In genomic region chr4:86233197-86233596, GRCm38 (mm10) we compare ENCODE assay signal across 24 mouse cellular contexts.
DNase-seq lines count a peak whose midpoint lies in the region; ATAC-seq lines count a peak whose summit lies in the region.
"Had no signal": no experiment of that assay in that cellular context is flagged by ENCODE, and none has a peak within 500 bp of the region (broad histone marks: within the 10 kb centered on the region; RNA-seq: fewer than 3 reads in every experiment).

No protein-coding gene starts in this region.

- H3K27ac ChIP-seq in forebrain, embryonic 14.5 days (ENCODE audit: low read depth, low read length) = no peak overlapping the region
- no peak overlapping the region for H3K27ac ChIP-seq in forebrain, embryonic 15.5 days (replicated peaks)
- H3K27ac ChIP-seq in heart, embryonic 12.5 days (ENCODE audit: poor library complexity, severe bottlenecking) = no peak overlapping the region
- H3K27ac ChIP-seq in embryonic facial prominence, embryonic 10.5 days (replicated peaks) = no peak overlapping the region
- H3K27ac ChIP-seq: forebrain, embryonic 10.5 days; forebrain, embryonic 13.5 days; gastrocnemius, adult 2 months; heart, embryonic 10.5 days; hindbrain, embryonic 10.5 days; hindbrain, embryonic 13.5 days had no signal

- no peak overlapping the region for H3K4me3 ChIP-seq in forebrain, embryonic 14.5 days (ENCODE audit: low read depth, low read length)
- no peak overlapping the region for H3K4me3 ChIP-seq in forebrain, embryonic 15.5 days
- no peak overlapping the region for H3K4me3 ChIP-seq in heart, embryonic 12.5 days
- no peak overlapping the region for H3K4me3 ChIP-seq in embryonic facial prominence, embryonic 10.5 days
- H3K4me3 ChIP-seq: forebrain, embryonic 10.5 days; forebrain, embryonic 13.5 days; gastrocnemius, adult 2 months; heart, embryonic 10.5 days; hindbrain, embryonic 10.5 days; hindbrain, embryonic 13.5 days had no signal

- H3K4me2 ChIP-seq in forebrain, embryonic 14.5 days (ENCODE audit: low read length) = no peak overlapping the region
- H3K4me2 ChIP-seq in forebrain, embryonic 15.5 days (replicated peaks) = no peak overlapping the region
- H3K4me2 ChIP-seq in heart, embryonic 12.5 days = no peak overlapping the region
- H3K4me2 ChIP-seq: forebrain, embryonic 13.5 days; hindbrain, embryonic 13.5 days had no signal

- no peaks in the 10 kb centered on the region for H3K27me3 ChIP-seq in forebrain, embryonic 14.5 days (replicated peaks; ENCODE audit: control insufficient read depth, insufficient read depth, low read length)
- H3K27me3 ChIP-seq in forebrain, embryonic 15.5 days = no peaks in the 10 kb centered on the region
- no peaks in the 10 kb centered on the region for H3K27me3 ChIP-seq in heart, embryonic 12.5 days (replicated peaks)
- no peaks in the 10 kb centered on the region for H3K27me3 ChIP-seq in embryonic facial prominence, embryonic 10.5 days (replicated peaks; ENCODE audit: low read depth, poor library complexity, severe bottlenecking)
- H3K27me3 ChIP-seq: forebrain, embryonic 13.5 days; hindbrain, embryonic 13.5 days; Patski had no signal

- 55% methylated on average over 3 of the region's 3 CpGs for WGBS in forebrain, embryonic 14.5 days
- 66% methylated on average over 3 of the region's 3 CpGs for WGBS in forebrain, embryonic 15.5 days
- WGBS in heart, embryonic 12.5 days = 72% methylated on average over 3 of the region's 3 CpGs
- 89% methylated on average over 3 of the region's 3 CpGs for WGBS in embryonic facial prominence, embryonic 10.5 days

- H3K9me3 ChIP-seq in forebrain, embryonic 14.5 days (replicated peaks; ENCODE audit: control insufficient read depth, low read length) = no peaks in the 10 kb centered on the region
- H3K9me3 ChIP-seq in forebrain, embryonic 15.5 days = no peaks in the 10 kb centered on the region
- H3K9me3 ChIP-seq in heart, embryonic 12.5 days (replicated peaks) = 0 out of 2 replicates have a peak, but pooled peaks cover 4% of the 10 kb centered on the region
- no peaks in the 10 kb centered on the region for H3K9me3 ChIP-seq in embryonic facial prominence, embryonic 10.5 days
- H3K9me3 ChIP-seq: forebrain, embryonic 10.5 days; forebrain, embryonic 13.5 days; heart, embryonic 10.5 days; hindbrain, embryonic 10.5 days; hindbrain, embryonic 13.5 days had no signal

- peak; percentile 9 for DNase-seq in forebrain, embryonic 14.5 days (ENCODE audit: low spot score)
- DNase-seq in heart, adult 8-10 months (ENCODE audit: low spot score) = peak; percentile 3
- DNase-seq in right cerebral cortex, adult 2 months (ENCODE audit: low spot score in 2 of 2) = peak; percentile 6 to 8
- no peak for DNase-seq in right cerebral cortex, postnatal 25 days
- no peak for DNase-seq in embryonic facial prominence, embryonic 10.5 days (ENCODE audit: low spot score)
- DNase-seq: adrenal gland, postnatal 10 days; cerebellum, adult 11-12 months; cerebellum, adult 8-10 months; cerebellum, postnatal 10 days; cerebellum, postnatal 36 days; embryo, embryonic 11 days; gastrocnemius, adult 2 months; gastrocnemius, postnatal 14 days had no signal

- H3K4me1 ChIP-seq in forebrain, embryonic 14.5 days (ENCODE audit: control insufficient read depth, insufficient read depth, low read length) = no peaks in the 10 kb centered on the region
- H3K4me1 ChIP-seq in forebrain, embryonic 15.5 days = no peaks in the 10 kb centered on the region
- H3K4me1 ChIP-seq in heart, embryonic 12.5 days (replicated peaks) = no peaks in the 10 kb centered on the region
- H3K4me1 ChIP-seq in embryonic facial prominence, embryonic 10.5 days = no peaks in the 10 kb centered on the region
- H3K4me1 ChIP-seq: forebrain, embryonic 10.5 days; heart, embryonic 10.5 days; hindbrain, embryonic 10.5 days; hindbrain, embryonic 13.5 days had no signal

- no peaks in the 10 kb centered on the region for H3K36me3 ChIP-seq in forebrain, embryonic 14.5 days (ENCODE audit: control insufficient read depth, insufficient read depth, low read length)
- H3K36me3 ChIP-seq in forebrain, embryonic 15.5 days = no peaks in the 10 kb centered on the region
- no peaks in the 10 kb centered on the region for H3K36me3 ChIP-seq in heart, embryonic 12.5 days
- H3K36me3 ChIP-seq in embryonic facial prominence, embryonic 10.5 days (replicated peaks) = no peaks in the 10 kb centered on the region
- H3K36me3 ChIP-seq: forebrain, embryonic 10.5 days; heart, embryonic 10.5 days; hindbrain, embryonic 10.5 days; hindbrain, embryonic 13.5 days had no signal

- ATAC-seq in forebrain, embryonic 14.5 days = no peak
- no peak for ATAC-seq in forebrain, embryonic 15.5 days (replicated peaks)
- no peak for ATAC-seq in heart, embryonic 12.5 days (ENCODE audit: insufficient number of reproducible peaks, low FRiP score)
- ATAC-seq: forebrain, embryonic 13.5 days; hindbrain, embryonic 16.5 days; inflammation-experienced regulatory T-cells, adult 6 months; intestine, embryonic 16.5 days; Patski had no signal

- H3K9ac ChIP-seq in forebrain, embryonic 14.5 days (ENCODE audit: low read length) = no peak overlapping the region
- H3K9ac ChIP-seq in forebrain, embryonic 15.5 days (replicated peaks) = no peak overlapping the region
- H3K9ac ChIP-seq in heart, embryonic 12.5 days = no peak overlapping the region
- H3K9ac ChIP-seq: forebrain, embryonic 13.5 days; hindbrain, embryonic 13.5 days had no signal

Comparison
In these comparisons a context has a peak if more than half of its experiments do, and no peak if none do; other contexts are left out.
1. DNase-seq: peak in forebrain, embryonic 14.5 days (single experiment), heart, adult 8-10 months (single experiment) and right cerebral cortex, adult 2 months (2 of 2); none in right cerebral cortex, postnatal 25 days (single experiment) and embryonic facial prominence, embryonic 10.5 days (single experiment).